In the genomic region with DNA sequence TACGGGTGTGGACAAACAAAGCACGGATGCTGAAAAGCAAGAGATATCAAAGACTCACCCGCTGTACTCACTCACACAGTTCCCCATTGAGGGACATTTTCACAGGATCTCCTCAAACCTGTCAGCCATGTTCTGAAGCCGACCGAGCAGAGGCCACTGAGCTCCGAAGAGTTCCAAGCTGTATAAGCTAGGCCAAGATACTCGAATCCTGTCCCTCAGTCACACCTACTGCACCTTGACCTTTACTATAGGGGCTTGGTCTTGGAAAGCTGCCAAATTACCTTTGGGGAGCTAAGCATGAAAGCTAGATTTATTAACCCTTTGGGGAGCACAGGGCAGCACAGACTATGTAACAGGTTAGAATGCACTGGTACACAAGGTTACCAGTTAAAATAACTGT, we compare ENCODE assay signal across 16 mouse cellular contexts.
"Had no signal": no experiment of that assay in that cellular context is flagged by ENCODE, and none has a peak within 500 bp of the region (broad histone marks: within the 10 kb centered on the region; RNA-seq: fewer than 3 reads in every experiment).

No protein-coding gene starts in this region.

- H3K27ac ChIP-seq: kidney, postnatal 0 days; limb, embryonic 13.5 days; midbrain, embryonic 10.5 days; neural tube, embryonic 15.5 days had no signal

- H3K27me3 ChIP-seq: limb, embryonic 13.5 days; neural tube, embryonic 15.5 days had no signal

- H3K4me1 ChIP-seq: midbrain, embryonic 10.5 days; neural tube, embryonic 15.5 days had no signal

- H3K9ac ChIP-seq: limb, embryonic 13.5 days; neural tube, embryonic 15.5 days had no signal

- H3K9me3 ChIP-seq: limb, embryonic 13.5 days; midbrain, embryonic 10.5 days; neural tube, embryonic 15.5 days had no signal

- H3K4me3 ChIP-seq: limb, embryonic 13.5 days; midbrain, embryonic 10.5 days; myocyte; neural tube, embryonic 15.5 days had no signal

- DNase-seq: kidney, adult 11 months; kidney, adult 9 months; kidney, postnatal 4 days; left cerebral cortex, postnatal 4 days; lung, adult 18-20 months; lung, postnatal 36 days; midbrain, embryonic 14.5 days; right cerebral cortex, adult 18-20 months; right cerebral cortex, postnatal 25 days; thymus, postnatal 14 days had no signal

- H3K4me2 ChIP-seq: limb, embryonic 13.5 days; liver, embryonic 11.5 days; neural tube, embryonic 15.5 days had no signal
